Mouse (Mus musculus): ENCODE results near the gene Zfp764. TPM values are rescaled to one million over a fixed set of nuclear protein-coding genes. Genes with fewer than 3 reads are reported as not detected.
A peak's percentile ranks its signal among the peaks of the same experiment; 100 is the strongest.
"Not testable (repeated sequence)": the region's sequence is repeated elsewhere in the genome, so short reads cannot be mapped to it uniquely, and the experiment has no call there.

The Zfp764 gene
- 1 to 10 TPM; 3.4 to 4.2 TPM for total RNA-seq (2021)
- long read RNA-seq, experiment 1, partial matches to known transcripts: 0 of 1 reads
- long read RNA-seq, experiment 1, other reads (novel, unspliced or antisense): 1 of 1 reads
- long read RNA-seq, experiment 2: 0 reads

DNA sequence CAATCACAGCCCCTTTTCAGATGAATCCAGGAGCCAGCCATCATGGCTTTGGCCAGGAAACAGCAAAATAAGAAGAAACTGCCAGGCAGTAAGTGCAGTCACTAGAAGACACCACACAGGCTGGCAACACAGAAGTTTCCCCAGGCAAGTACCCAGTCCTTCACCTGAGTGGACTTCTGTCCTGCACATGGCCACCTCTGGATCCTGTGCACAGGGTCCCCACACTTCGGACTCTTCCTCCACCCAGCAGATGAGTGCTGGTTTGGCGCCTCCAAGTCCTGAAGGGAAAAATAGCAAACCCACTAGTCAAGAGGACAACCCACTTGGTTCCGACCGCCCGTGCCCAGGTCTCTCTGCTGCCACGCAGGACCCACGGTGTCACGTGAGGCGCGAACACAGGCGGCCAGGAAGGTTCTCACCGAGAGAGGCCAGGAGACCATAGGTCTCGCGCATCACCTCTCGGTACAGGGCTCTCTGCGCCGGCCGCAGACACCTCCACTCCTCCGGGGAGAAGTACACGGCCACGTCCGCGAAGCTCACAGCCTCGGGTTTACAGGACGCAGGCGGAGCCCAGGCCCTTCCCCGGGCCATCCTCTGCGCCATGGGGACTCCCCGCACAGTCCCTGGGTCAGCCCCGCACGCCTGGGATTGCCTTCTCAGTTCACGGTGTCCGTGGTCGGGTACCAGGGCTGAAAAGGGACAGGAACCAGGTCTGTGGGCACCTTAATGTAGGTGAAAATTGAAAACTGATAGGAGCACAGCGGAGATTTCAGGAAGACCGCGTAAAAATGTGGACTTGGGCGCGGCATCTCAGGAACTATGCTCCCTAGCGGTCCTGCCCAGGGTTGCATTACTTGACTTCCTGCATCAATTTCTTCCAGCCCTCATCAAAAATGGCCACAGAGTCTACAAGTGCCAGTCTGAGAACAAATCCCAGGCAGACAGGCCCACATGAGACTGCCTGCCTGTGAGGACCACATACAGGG is at the start of gene Zfp764:
TSS of gene Zfp764 (minus strand) at position 821 of the 986 bp plus-strand sequence.
- peak; percentile 82 to 90 for DNase-seq (ENCODE audit: low spot score in 2 of 2)

DNA sequence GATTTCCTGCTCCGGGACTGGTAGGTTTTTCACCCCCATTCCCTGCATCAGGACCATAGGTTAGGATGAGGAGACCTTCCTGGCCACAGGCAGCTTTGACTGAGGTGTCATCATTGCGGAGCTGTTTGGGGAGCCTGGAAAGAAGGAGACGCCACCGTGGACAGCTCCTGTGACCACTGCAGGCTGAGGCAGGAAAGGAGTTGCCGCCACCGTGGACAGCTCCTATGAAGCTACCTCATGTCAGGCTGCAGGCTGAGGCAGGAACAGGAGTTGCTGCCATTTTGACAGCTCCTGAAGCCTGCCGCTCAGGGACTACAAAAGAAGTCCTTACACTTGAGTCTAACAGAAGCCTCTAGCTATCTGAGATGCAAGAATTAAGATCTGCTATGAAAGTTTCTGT is 48.3 kb upstream of the Zfp764 start:
- no peak for DNase-seq (ENCODE audit: low spot score in 2 of 2)

DNA sequence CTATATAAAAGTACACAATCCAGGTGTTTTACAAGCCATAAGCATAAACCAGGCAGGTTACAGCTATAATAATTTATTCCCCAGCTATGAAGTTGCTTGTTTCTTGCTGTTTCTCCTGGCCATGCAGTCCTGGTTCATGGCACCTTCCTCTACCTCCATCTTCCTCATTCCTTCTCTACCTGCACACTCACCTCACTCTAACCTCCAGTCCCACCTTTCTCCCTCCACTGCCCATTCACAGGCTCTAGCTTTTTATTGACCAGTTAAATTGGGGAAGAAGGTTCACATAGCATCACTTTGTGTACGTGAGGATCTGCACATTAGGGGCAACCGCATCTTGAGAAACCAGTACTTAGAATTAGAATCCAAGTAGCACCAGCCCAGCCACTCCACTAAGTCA is 46.4 kb upstream of the Zfp764 start:
- DNase-seq (ENCODE audit: low spot score in 2 of 2): no peak

DNA sequence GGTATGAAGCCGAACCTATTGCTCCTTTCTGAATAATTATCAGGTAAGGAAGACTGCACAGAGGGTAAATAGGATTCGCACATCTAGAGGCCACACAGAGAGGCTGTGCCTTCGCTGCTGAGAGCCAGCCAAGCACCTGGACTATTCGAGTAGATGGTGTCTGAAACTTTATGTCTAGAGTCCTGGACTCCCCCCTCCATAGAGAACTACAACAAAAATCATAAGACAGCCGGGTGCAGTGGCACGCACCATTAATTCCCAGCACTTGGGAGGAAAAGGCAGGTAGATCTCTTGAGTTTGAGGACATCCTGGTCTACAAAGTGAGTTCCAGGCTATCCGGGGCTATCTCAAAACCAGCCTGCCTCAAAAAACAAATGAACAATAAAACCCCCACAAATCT is 43.3 kb upstream of the Zfp764 start:
- no peak for DNase-seq (ENCODE audit: low spot score in 2 of 2)

DNA sequence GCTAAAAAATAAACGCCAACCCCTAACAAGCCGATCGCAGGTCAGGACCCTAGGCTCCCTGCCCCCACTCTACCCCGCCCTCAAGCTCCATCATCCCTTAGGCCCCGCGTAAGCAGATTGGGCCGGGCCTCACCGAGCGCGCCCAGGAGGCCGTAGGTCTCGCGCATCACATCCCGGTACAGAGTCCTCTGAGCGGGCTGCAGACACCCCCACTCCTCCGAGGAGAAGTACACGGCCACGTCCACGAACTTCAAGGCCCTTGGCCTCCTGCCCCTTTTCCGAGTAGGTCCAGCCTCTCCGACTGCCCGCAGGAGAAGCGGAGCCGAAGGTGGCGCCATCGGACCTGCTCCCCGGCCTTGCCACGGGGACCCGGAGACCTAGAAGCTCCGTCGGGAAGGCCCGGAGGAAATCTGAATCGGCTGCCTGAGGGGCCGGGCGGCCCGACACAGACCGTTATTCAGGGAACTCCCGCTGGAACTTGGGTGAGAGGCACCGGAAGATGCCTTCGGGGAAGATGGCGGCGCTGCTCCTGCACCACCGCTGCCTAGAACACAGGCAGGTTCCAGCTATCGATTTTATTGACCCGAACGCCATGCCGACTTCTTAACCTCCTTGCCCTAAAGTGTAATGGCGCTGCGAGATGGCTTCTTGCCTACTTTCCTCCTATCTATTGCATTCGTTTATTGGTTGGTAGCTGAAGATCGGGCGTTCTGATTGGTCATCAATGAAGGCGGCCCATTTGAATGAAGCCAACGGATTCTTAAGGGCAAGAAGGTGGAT is 42.1 kb upstream of the Zfp764 start, which contains the start of gene Zfp689:
TSS of gene Zfp689 (minus strand) at position 638 of the 780 bp plus-strand sequence.
- DNase-seq (ENCODE audit: low spot score in 2 of 2): peak; percentile 92 to 97

DNA sequence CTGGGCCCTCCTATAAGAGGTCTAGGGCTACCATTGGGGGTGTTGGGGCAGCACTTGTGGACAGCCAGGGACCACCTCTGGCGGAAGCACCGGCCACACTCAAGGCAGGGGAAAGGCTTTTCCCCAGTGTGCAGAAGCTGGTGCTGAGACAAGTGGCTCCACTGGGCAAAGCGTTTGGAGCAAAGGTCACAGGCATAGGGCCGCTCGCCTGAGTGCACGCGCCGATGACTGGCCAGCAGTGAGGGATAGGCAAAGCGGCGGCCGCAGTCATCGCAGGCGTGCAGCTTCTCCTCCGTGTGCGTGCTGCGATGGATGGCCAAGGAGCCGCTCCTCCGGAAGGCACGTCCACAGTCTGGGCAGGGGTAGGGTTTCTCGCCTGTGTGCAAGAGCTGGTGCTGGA is 37.4 kb upstream of the Zfp764 start:
- DNase-seq (ENCODE audit: low spot score in 2 of 2): no peak

DNA sequence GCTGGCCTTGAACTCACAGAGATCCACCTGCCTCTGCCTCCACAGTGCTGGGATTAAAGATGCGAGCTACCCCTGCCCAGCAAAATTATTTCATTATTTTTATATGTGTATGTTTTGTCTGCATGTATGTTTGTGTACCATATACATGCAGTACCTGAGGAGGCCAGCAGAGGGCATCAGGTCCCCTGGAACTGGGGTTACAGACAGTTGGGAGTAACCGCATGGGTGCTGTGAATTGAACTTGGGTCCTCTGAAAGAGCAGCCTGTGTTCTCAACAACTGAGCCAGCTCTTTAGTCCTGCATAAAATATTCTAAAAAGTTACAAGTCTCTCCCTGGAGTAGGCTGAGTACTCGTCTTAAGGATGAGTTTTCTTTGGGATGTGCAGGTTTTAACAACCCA is 31.1 kb upstream of the Zfp764 start:
- no peak for DNase-seq (ENCODE audit: low spot score in 2 of 2)

DNA sequence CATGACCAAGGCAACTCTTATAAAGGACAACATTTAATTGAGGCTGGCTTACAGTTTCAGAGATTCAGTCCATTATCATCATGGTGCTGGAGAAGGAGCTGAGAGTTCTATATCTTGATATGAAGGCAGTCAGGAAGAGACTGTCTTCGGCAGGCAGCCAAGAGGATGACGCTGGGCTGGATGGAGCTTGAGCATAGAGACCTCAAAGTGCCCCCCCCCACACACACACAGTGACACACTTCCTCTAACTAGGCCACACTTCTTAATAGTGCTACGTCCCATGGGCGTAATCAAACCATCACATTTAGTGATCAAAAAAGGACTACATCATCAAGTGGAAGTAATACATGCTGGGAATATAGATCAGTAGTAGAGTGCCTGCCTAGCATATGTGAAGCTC is 28.6 kb upstream of the Zfp764 start:
- no peak for DNase-seq (ENCODE audit: low spot score in 2 of 2)

DNA sequence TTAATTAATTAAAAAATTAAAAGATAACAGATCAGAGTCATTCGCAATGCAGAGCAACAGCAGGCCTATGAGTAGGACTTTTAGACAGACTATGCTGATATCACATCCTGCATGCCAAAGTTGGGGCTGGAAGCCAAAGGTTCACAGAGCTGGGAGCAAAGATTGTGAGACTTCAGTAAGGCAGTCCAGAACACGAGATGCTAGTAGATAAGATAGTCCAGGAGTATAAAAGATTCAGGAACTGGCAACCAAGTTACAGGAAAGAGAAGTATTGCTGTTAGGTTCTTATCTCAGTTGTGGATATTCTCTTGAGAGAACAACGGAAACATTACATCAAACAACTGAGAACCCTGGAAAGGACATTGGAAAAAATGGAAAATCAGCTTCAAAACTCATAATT is 19.7 kb upstream of the Zfp764 start:
- no peak for DNase-seq (ENCODE audit: low spot score in 2 of 2)

DNA sequence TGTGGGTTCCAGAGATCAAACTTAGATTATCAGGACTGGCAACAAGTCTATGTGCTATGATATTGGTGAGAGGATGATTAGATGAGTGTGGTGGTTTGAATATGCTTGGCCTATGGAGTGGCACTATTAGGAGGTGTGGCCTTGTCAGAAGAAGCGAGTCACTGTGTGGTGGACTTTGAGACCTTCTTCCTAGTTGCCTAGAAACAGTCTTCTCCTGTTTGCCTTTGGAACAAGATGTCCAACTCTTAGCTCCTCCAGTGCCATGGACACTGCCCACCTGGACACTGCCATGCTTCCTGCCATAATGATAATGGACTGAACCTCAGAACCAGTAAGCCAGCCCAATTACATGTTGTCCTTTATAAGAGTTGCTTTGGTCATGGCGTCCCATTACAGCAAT is 19.3 kb upstream of the Zfp764 start:
- no peak for DNase-seq (ENCODE audit: low spot score in 2 of 2)

DNA sequence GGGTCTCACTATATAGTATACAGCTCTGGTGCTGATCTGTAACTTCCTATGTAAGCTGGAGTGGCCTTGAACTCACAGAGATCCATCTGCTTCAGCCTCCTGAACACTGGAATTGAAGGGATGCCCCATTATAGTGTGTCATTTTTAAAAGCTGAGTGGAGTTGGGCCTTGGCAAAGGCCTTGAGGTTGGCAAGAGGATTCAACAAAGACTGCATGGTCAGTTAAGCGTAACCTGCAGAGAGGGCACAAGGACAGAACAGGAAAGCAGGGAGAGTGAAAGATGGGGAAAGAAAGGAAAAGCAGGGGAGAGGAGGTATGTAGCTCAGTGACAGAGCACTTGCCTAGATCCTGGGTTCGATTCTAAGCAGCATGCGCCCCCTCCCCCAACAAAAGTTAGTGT is 18.7 kb upstream of the Zfp764 start:
- DNase-seq (ENCODE audit: low spot score in 2 of 2): no peak

DNA sequence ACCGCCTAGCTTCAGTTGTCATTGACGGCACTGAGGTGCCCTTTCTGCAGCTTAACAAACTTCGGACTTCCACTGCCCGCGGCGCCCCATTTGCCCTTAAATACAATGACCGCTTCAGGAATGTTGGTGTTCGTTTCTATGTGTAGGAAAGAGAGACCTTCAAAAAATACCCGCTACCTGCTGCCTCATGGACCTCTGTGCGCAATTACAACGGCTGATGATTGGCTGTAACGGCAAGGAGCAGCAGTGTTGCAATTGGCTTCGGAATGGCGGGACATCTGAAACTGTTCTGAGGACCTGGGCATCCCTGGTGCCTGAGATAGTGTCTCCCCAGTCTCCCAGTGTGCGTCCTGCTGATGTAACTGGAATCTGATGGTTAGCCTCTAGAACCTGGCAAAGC is 15.6 kb upstream of the Zfp764 start:
- DNase-seq (ENCODE audit: low spot score in 2 of 2): peak; percentile 28 to 42

DNA sequence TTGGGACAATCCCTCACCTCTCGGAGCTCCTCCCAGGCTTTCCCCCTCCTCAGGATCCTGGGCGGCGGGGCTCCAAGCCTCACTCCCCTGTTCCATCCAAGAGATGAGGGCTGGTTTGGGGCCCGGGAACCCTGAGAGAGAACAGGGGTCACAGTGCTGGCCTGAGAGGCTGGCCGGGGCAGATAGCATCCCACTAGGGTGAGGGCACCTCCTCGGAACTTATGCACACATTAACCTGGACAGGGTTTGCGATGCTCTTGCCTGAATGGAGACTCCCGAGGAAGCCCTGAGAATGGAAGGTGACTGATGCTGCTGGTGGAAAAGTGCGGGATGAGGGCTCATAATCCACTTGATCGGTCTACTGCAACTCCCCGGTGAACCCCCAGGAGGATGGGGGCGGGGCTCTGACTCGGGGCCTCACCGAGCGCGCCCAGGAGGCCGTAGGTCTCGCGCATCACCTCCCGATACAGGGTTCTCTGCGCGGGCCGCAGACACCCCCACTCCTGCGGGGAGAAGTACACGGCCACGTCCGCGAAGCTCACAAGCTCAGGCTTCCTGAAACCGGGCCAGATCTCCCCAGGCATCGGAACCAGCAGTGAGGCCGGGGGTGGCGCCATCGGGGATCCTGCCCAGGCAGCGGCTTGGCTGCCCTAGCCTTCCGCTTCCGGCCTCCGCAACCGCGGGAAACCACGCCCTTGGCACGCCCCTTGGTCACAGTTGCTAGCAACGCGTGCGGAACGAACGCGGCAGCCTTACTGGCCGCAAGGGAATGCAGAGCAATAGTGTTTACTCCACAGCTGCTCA is 15.0 kb upstream of the Zfp764 start, which contains the start of gene Zfp688:
TSS of gene Zfp688 (minus strand) at position 681 of the 804 bp plus-strand sequence.
- peak; percentile 89 to 90 for DNase-seq (ENCODE audit: low spot score in 2 of 2)

DNA sequence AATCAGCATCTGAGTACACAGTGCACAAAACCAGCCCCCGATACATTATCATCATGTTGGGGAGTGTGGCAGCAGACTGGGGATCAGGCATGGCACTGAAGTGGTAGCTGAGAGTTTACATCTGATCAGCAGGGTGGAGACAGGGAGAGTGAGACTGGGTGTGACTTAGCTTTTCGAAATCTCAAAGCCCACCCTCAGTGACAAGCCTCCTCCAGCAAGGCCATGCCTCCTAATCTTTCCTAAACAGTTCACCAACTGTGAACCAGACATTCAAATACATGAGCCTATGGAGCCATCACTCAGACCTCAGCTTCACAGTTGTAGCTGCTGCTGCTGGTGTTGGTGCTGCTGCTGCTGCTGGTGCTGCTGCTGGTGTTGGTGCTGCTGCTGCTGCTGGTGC is 4.8 kb upstream of the Zfp764 start:
- DNase-seq (ENCODE audit: low spot score in 2 of 2): no peak

DNA sequence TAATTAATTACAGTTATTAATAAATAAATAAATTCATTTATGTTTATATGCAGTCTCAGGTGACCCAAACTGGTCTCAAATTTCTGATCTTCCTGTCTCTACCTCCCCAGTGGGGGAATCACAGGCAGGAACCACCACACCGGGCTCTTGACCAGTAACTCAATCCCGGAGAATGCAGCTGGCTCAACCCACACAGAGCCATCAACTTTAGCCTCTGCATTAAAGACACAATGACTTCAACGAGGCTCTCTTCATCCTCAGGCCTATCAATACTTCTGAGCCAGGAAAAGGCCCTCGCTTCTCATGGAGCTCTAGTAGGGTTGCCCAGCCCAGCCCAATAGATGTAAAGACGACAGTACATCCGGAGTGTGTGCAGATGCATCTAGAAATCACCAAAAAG is 2.5 kb downstream of the Zfp764 start:
- not testable (repeated sequence) for DNase-seq (ENCODE audit: low spot score in 2 of 2)

DNA sequence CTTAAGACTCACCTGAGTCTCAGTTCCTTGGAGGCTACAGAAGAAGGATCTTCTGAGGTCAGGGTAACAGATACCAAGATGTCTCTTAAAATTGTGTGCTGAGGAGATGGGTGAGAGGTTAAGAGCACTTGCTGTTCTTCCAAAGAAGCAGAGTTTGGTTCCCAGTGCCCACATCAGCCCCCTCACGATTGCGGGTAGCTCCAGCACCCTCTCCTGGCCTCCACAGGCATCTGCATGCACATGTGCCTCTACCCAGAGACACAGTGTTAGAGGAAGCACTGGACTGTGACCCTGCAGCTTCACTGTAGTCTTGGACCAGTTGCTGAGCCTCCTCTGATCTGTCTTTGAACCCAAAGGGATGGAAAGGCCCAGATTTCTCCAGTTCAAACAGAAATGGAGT is 3.6 kb downstream of the Zfp764 start:
- no peak for DNase-seq (ENCODE audit: low spot score in 2 of 2)

DNA sequence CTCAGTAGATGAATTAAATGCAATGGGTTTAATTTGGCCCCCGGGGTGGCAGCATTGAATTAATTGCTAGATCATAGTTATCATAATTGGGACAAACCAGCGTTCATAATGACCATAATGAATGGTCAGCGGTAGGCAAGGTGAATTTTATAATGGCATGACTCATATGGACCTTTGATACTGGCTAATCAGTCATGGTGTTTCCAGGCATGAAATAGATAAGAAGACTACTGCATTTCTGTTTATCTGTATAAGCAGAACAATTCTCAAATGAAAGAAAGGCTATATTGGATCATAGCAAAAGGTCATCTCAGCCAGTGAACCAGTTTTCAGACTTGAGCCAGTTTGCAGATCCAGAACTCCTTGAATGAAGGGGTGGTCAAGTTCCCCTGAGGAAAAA is 6.3 kb downstream of the Zfp764 start:
- DNase-seq (ENCODE audit: low spot score in 2 of 2): no peak

DNA sequence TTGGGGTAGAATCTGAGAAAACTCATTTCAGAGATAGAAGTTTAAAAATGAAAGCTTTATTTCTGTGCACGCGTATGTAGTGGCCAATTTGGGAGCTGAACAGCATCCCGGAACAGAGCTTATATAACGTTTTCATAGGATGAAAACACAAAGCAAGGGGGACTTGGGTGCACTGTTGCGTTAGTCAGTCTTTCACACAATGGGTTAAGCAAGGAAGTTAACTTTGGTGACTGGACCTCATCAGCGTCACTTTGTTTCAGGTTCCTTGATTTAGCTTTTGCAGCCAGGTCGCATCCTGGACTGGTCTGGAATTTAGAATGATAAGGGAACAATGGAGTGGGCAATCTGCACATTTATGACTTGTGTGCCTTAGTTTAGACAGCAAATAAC is 12.7 kb downstream of the Zfp764 start:
- no peak for DNase-seq (ENCODE audit: low spot score in 2 of 2)

DNA sequence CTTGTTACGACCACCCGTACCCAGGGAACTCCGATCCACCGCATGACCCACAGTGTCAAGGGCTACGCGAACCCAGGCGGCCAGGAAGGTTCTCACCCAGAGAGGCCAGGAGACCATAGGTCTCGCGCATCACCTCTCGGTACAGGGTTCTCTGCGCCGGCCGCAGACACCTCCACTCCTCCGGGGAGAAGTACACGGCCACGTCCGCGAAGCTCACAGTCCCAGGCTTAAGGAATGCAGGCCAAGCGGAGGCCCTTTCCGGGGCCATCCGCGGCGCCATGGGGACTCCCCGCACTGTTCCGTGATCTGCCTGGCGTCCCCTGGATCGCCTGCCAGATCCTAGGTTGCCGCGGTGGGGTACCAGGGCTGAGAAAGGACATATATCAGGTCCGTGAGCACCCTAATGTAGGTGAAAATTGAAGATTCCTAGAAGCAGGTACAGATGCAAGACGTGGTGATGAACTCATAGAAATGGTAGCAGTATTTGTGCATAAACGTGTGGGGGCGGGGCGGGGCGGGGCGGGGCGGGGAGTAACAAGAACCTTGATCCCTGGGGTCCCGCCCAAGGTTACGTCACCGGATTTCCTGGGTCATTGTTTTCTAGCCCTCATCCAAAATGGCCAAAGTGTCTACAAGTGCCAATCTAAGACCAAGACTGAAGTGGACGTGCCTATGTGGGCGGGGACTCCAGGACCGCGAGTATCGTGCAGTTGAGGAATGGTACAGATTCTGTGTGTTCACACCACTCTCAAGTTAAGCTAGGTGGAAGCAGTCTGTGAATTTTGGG is 13.3 kb downstream of the Zfp764 start, which contains the start of gene E430018J23Rik:
TSS of gene E430018J23Rik (minus strand) at position 473 of the 787 bp plus-strand sequence.
- DNase-seq (ENCODE audit: low spot score in 2 of 2): peak; percentile 94 to 99

DNA sequence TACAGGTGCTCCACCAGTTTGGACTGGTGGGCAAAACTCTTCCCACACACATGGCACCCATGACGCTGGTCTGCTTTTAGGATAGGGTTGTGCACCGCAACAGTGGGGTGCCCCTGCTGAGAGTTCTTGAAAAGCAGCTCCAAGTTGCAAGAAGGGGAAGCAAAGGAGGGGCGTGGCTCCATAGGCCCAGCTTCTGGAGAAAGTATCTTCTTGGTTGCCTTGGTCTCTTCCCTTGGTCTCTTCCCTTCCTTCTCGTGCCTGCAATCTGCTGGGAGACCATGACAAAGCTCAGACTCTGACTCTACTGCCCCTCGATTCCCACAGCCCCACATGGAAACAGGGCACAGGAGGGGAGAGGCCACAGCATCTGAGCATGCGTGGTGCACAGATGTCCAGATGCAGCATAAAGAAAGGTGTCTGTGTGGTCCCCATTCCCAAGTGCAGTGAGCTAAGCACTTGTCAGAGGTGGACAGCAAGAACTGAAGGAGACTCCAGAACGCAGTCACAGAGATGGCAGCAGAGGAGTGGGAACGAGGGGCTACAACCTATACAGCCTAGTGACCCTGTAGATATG is 14.3 kb downstream of the Zfp764 start:
- no peak for DNase-seq (ENCODE audit: low spot score in 2 of 2)
